Mouse (Mus musculus): ENCODE data around the gene Pafah2. TPM values are rescaled to one million over a fixed set of nuclear protein-coding genes. Genes with fewer than 3 reads are reported as not detected.
"Not testable (repeated sequence)": the region's sequence is repeated elsewhere in the genome, so short reads cannot be mapped to it uniquely, and the experiment has no call there.

Pafah2 gene
- polyA plus RNA-seq, 1 experiment from 2014 or later = 11.8 TPM

DNA sequence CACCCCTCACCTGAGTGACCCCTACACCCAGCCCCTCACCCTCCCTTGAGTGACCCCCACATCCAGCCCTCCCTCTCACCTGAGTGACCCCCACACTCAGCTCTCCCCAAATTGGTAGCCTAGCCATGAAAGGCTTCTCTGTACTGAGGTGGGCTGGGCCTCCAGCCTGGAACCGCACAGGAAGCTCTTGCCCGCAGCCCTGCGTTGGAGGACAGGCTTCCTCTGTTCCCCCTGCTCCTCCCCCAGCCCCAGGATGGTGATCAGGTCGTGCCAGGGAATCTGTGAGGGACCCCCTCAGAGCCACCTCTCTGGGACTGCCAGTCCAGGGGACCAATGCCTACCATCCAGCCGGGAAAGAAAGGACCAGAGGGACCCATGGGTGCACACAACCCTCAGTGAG is 30.8 kb upstream of the Pafah2 start:
- Histone ChIP-seq H3K9ac (ENCODE audit: low read depth, low read length) (no peak overlapping the region), H3K36me3 (ENCODE audit: control insufficient read depth, insufficient read depth, low read length) (no peaks in the 10 kb centered on the region), H3K27me3 (replicated peaks; ENCODE audit: control insufficient read depth, insufficient read depth, low read length) (peaks cover 16% of the 10 kb centered on the region; the same call in 1 of the 2 replicates), H3K9me3 (ENCODE audit: control insufficient read depth, low read length) (no peaks in the 10 kb centered on the region), H3K4me1 (ENCODE audit: control insufficient read depth, insufficient read depth, low read length) (no peaks in the 10 kb centered on the region), H3K4me2 (ENCODE audit: low read depth, low read length) (no peak overlapping the region), H3K4me3 (ENCODE audit: low read depth, low read length) (no peak overlapping the region), H3K27ac (replicated peaks; ENCODE audit: low read depth, low read length) (peak overlapping the region; percentile 52)
- no peak for ATAC-seq (ENCODE audit: low read depth)
- peak; percentile 40 for DNase-seq (ENCODE audit: low spot score)
- 18% methylated on average over 5 of the region's 5 CpGs for WGBS

DNA sequence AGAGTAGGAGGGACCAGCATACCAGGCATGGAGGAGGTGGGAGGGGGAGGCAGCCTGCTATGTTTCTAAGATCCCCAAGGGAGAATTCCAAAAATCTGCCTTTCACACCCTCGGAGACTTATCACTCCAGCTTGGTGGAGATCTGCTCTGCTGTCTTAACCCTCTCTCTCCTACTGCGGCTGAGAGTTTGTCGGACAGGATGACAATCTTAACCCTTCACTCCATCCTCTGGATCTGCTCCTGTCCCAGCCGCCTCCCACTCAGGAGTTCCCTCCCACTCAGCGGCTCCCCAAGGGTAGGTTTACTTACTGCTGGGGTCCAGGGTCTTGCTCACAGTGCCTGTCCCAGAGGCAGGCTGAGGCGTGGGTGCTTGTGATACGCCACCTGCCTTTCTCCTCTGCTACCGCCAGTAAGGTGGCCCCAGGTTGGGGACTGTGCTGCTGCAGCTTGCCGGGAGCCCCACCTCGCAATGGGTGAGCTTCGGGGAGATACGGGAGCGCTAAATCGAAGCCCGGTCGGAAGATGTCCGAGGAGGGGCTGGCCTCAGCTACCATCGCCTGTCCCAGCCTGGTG is 25.4 kb upstream of the Pafah2 start:
- H3K27ac ChIP-seq (replicated peaks; ENCODE audit: low read depth, low read length) = no peak overlapping the region
- peak overlapping the region; percentile 50 for H3K9ac ChIP-seq (ENCODE audit: low read depth, low read length)
- H3K9me3 ChIP-seq (ENCODE audit: control insufficient read depth, low read length) = no peaks in the 10 kb centered on the region
- DNase-seq (ENCODE audit: low spot score) = no peak
- peaks cover 12% of the 10 kb centered on the region for H3K4me1 ChIP-seq (ENCODE audit: control insufficient read depth, insufficient read depth, low read length)
- H3K36me3 ChIP-seq (ENCODE audit: control insufficient read depth, insufficient read depth, low read length) = no peaks in the 10 kb centered on the region
- H3K4me2 ChIP-seq (ENCODE audit: low read depth, low read length) = peak overlapping the region; percentile 91
- under 1% methylated on average over 18 of the region's 18 CpGs for WGBS
- H3K27me3 ChIP-seq (replicated peaks; ENCODE audit: control insufficient read depth, insufficient read depth, low read length) = peaks cover 36% of the 10 kb centered on the region
- H3K4me3 ChIP-seq (ENCODE audit: low read depth, low read length) = peak overlapping the region; percentile 52
- no peak for ATAC-seq (ENCODE audit: low read depth)

DNA sequence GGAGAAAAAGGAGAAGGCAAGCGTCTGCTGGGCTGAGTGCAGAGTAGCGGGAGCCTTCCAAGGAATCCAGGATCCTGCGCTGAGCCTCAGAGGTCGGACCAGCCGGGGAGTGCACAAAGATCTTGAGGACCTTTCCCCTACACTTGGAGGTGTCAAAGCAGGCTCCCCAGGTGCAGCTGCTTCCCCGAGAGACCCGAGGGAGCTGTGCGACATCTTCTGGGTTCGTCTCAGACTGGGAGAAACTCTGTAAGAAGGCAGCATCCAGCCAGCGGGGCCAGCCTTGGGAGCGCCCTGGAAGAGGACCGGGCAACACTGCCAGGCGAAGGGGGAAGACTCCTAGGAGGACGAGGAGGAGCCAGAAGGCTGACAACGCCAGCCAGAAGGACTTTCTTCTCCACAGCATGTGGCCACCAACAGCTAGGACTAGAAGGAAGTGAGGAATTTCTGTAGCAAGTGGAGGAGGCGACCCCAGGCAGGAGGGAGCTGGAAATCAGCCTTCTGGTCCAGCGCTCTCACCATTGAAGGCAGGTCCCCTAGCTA is 24.7 kb upstream of the Pafah2 start:
- WGBS = 0% methylated on average over 17 of the region's 17 CpGs
- ATAC-seq (ENCODE audit: low read depth) = no peak
- Histone ChIP-seq H3K9ac (ENCODE audit: low read depth, low read length) (peak overlapping the region; percentile 50), H3K36me3 (ENCODE audit: control insufficient read depth, insufficient read depth, low read length) (no peaks in the 10 kb centered on the region), H3K4me2 (ENCODE audit: low read depth, low read length) (peak overlapping the region; percentile 91), H3K27me3 (replicated peaks; ENCODE audit: control insufficient read depth, insufficient read depth, low read length) (peaks cover 36% of the 10 kb centered on the region), H3K27ac (replicated peaks; ENCODE audit: low read depth, low read length) (no peak overlapping the region), H3K9me3 (ENCODE audit: control insufficient read depth, low read length) (no peaks in the 10 kb centered on the region), H3K4me1 (ENCODE audit: control insufficient read depth, insufficient read depth, low read length) (peaks cover 12% of the 10 kb centered on the region), H3K4me3 (ENCODE audit: low read depth, low read length) (peak overlapping the region; percentile 52)
- no peak for DNase-seq (ENCODE audit: low spot score)

DNA sequence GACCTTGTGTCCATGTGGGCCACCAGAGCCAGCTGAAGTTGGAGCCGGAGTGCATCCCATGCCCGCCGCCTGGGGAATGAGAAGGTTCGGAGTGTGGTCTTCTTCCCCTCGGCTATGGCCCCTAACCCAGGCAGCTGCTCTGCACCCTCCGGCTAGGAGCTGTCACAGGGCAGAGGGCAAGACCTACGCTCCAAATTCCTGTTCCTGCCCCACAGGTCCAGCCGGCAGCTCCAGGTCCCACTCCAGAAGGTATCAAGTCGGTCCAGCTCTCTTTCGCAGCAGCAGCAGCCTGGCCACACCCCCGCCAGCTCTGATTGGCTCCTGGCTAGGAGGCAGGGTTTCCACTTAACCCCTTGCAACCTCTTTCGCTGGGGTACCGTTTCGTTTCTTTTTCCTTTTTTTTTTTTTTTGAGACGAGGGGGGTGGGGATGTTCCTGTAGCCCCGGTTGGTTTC is 23.8 kb upstream of the Pafah2 start:
- Histone ChIP-seq H3K27ac (replicated peaks; ENCODE audit: low read depth, low read length) (no peak overlapping the region), H3K36me3 (ENCODE audit: control insufficient read depth, insufficient read depth, low read length) (no peaks in the 10 kb centered on the region), H3K4me1 (ENCODE audit: control insufficient read depth, insufficient read depth, low read length) (peaks cover 12% of the 10 kb centered on the region), H3K9ac (ENCODE audit: low read depth, low read length) (peak overlapping the region; percentile 50), H3K27me3 (replicated peaks; ENCODE audit: control insufficient read depth, insufficient read depth, low read length) (peaks cover 36% of the 10 kb centered on the region), H3K4me2 (ENCODE audit: low read depth, low read length) (peak overlapping the region; percentile 91), H3K4me3 (ENCODE audit: low read depth, low read length) (peak overlapping the region; percentile 52), H3K9me3 (ENCODE audit: control insufficient read depth, low read length) (no peaks in the 10 kb centered on the region)
- ATAC-seq (ENCODE audit: low read depth) = peak; percentile 82
- peak; percentile 86 for DNase-seq (ENCODE audit: low spot score)
- WGBS = 1% methylated on average over 15 of the region's 16 CpGs

DNA sequence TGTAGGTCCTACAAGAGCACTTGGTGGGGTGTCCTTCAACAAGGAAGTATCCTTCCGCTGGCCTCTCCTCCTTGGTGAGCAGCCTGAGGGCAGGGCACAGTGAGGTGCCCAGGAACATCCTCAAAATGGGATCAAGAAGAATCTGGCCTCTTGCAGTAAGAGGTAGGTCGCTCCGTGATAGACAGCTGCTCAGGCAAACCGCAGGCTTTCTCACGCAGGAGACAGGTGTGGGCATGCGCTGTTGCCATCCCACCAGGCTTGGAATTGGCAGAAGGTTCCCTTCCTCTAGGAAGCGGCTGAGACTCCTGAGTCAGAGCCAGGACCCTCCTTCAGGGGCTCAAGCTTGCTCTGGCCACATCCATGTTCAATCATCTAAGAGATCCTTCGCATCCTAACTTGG is 22.8 kb upstream of the Pafah2 start:
- H3K9me3 ChIP-seq (ENCODE audit: control insufficient read depth, low read length) = no peaks in the 10 kb centered on the region
- no peak overlapping the region for H3K9ac ChIP-seq (ENCODE audit: low read depth, low read length)
- H3K27ac ChIP-seq (replicated peaks; ENCODE audit: low read depth, low read length) = no peak overlapping the region
- no peak for ATAC-seq (ENCODE audit: low read depth)
- peaks cover 12% of the 10 kb centered on the region for H3K4me1 ChIP-seq (ENCODE audit: control insufficient read depth, insufficient read depth, low read length)
- no peak overlapping the region for H3K4me3 ChIP-seq (ENCODE audit: low read depth, low read length)
- H3K4me2 ChIP-seq (ENCODE audit: low read depth, low read length) = no peak overlapping the region
- no peaks in the 10 kb centered on the region for H3K36me3 ChIP-seq (ENCODE audit: control insufficient read depth, insufficient read depth, low read length)
- DNase-seq (ENCODE audit: low spot score) = no peak
- 83% methylated on average over 6 of the region's 8 CpGs for WGBS
- H3K27me3 ChIP-seq (replicated peaks; ENCODE audit: control insufficient read depth, insufficient read depth, low read length) = peaks cover 34% of the 10 kb centered on the region

DNA sequence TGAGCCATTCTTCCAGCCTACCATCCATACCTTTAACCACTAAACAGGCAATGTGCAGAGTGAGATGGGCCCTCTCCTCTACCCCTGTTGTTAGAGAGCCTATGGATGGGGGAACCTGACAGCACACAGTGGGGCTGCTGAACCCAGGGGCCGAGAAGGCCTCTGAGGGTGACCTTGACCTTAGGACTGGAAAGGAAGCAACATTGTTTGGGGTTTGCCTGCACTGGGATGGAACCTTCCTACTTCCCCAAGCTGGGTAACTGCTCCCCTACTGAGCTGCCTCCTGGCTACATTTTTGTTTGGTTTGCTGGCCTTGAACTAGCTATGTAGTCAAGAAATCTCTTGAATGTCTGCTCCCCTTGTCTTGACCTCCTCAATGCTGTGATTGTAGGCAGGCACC is 21.8 kb upstream of the Pafah2 start:
- no peak for DNase-seq (ENCODE audit: low spot score)
- no peak overlapping the region for H3K4me2 ChIP-seq (ENCODE audit: low read depth, low read length)
- no peaks in the 10 kb centered on the region for H3K36me3 ChIP-seq (ENCODE audit: control insufficient read depth, insufficient read depth, low read length)
- H3K9ac ChIP-seq (ENCODE audit: low read depth, low read length) = no peak overlapping the region
- no peak for ATAC-seq (ENCODE audit: low read depth)
- no peak overlapping the region for H3K4me3 ChIP-seq (ENCODE audit: low read depth, low read length)
- peaks cover 12% of the 10 kb centered on the region for H3K4me1 ChIP-seq (ENCODE audit: control insufficient read depth, insufficient read depth, low read length)
- H3K27me3 ChIP-seq (replicated peaks; ENCODE audit: control insufficient read depth, insufficient read depth, low read length) = peaks cover 29% of the 10 kb centered on the region
- H3K9me3 ChIP-seq (ENCODE audit: control insufficient read depth, low read length) = no peaks in the 10 kb centered on the region
- H3K27ac ChIP-seq (replicated peaks; ENCODE audit: low read depth, low read length) = no peak overlapping the region
- 38% methylated on average over 1 of the region's 1 CpGs for WGBS

DNA sequence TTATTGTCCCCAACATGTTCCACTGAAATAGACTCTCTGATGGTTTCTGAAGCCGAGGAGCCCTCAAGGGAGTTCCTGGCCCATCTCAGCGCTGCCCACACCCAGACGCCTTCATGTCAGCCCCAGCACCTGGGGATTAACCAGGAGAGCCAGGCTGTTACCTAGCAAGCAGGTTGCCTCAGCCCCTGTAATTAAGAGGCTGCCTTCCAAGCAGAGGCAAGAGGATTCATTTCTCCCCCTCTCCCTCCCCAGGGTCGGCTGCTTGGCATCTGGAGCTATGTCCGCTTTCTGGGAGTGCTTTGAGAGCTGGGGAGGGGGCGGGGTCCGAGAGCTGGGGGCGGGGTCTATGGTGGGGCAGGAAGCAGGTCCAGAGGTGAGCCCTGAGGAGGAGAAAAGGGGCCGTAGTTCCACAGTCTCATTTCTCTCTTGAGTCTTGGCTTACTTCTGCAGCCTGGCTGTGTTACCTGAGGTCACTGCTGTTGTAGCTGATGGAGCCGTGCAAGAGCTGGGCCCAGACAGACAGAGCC is 18.0 kb upstream of the Pafah2 start:
- Histone ChIP-seq H3K4me2 (ENCODE audit: low read depth, low read length) (no peak overlapping the region), H3K27ac (replicated peaks; ENCODE audit: low read depth, low read length) (no peak overlapping the region), H3K4me3 (ENCODE audit: low read depth, low read length) (no peak overlapping the region), H3K4me1 (ENCODE audit: control insufficient read depth, insufficient read depth, low read length) (no peaks in the 10 kb centered on the region), H3K9ac (ENCODE audit: low read depth, low read length) (0 out of 2 replicates have a peak overlapping the region, but pooled peaks have one; percentile 14), H3K36me3 (ENCODE audit: control insufficient read depth, insufficient read depth, low read length) (no peaks in the 10 kb centered on the region), H3K9me3 (ENCODE audit: control insufficient read depth, low read length) (no peaks in the 10 kb centered on the region), H3K27me3 (replicated peaks; ENCODE audit: control insufficient read depth, insufficient read depth, low read length) (no peaks in the 10 kb centered on the region)
- peak; percentile 70 for ATAC-seq (ENCODE audit: low read depth)
- peak; percentile 69 for DNase-seq (ENCODE audit: low spot score)
- WGBS = 27% methylated on average over 10 of the region's 10 CpGs

DNA sequence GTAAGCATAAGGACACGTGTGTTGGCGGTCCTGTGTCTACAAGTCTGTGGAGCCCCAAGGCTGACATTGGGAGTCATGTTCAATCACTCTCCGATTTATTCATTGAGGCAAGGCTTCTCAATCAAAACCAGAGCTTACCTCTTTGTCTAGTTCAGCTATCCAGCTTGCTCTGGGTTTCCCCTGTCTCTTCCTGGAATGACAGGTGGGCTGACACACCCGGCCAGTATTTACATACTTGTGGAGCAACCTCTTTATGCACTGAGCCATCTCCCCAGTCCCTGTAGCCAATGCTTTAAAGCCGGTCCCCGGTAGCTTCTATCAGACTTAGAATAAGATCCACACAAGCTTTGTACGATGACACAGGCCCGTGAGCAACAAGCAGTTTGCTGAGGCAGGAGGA is 16.6 kb upstream of the Pafah2 start:
- Histone ChIP-seq H3K4me3 (ENCODE audit: low read depth, low read length) (no peak overlapping the region), H3K27ac (replicated peaks; ENCODE audit: low read depth, low read length) (no peak overlapping the region), H3K9ac (ENCODE audit: low read depth, low read length) (no peak overlapping the region)

DNA sequence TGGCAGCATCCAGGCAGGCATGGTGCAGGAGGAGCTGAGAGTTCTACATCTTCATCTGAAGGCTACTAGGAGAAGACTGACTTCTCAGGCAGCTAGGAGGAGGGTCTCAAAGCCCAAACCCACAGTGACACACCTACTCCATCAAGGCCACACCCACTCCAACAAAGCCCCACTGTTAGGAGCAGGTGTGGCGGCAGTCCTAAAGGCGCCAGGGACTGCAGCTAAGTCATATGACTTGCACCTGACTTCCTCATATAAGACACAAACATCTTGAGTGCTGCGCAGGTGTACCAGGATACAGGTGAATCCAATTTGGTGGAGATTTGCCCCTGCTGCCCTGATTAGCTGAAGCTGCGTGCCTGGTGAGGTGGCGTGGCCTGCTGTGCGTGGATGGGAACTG is 12.4 kb upstream of the Pafah2 start, which contains the start of gene Extl1:
TSS of gene Extl1 (minus strand) at position 101 of the 400 bp plus-strand sequence.
- H3K4me1 ChIP-seq (ENCODE audit: control insufficient read depth, insufficient read depth, low read length); H3K4me3 ChIP-seq (ENCODE audit: low read depth, low read length); ATAC-seq (ENCODE audit: low read depth); H3K27ac ChIP-seq (replicated peaks; ENCODE audit: low read depth, low read length); H3K4me2 ChIP-seq (ENCODE audit: low read depth, low read length); H3K9me3 ChIP-seq (ENCODE audit: control insufficient read depth, low read length); H3K27me3 ChIP-seq (replicated peaks; ENCODE audit: control insufficient read depth, insufficient read depth, low read length); H3K36me3 ChIP-seq (ENCODE audit: control insufficient read depth, insufficient read depth, low read length); H3K9ac ChIP-seq (ENCODE audit: low read depth, low read length); DNase-seq (ENCODE audit: low spot score): not testable (repeated sequence)
- 97% methylated on average over 2 of the region's 6 CpGs for WGBS

More for the DNA sequence above, 16.6 kb upstream of the Pafah2 start:
- Histone ChIP-seq H3K4me1 (ENCODE audit: control insufficient read depth, insufficient read depth, low read length) (no peaks in the 10 kb centered on the region), H3K4me2 (ENCODE audit: low read depth, low read length) (no peak overlapping the region), H3K9me3 (ENCODE audit: control insufficient read depth, low read length) (no peaks in the 10 kb centered on the region), H3K27me3 (replicated peaks; ENCODE audit: control insufficient read depth, insufficient read depth, low read length) (no peaks in the 10 kb centered on the region), H3K36me3 (ENCODE audit: control insufficient read depth, insufficient read depth, low read length) (no peaks in the 10 kb centered on the region)
- ATAC-seq (ENCODE audit: low read depth) (no peak), DNase-seq (ENCODE audit: low spot score) (no peak)
- WGBS = 83% methylated on average over 8 of the region's 8 CpGs

All from embryonic facial prominence, embryonic 14.5 days (tissue).